Mouse (Mus musculus): ENCODE results near the gene 9230104L09Rik. TPM values are rescaled to one million over a fixed set of nuclear protein-coding genes. Genes with fewer than 3 reads are reported as not detected.

Gene 9230104L09Rik
- not detected in 2 replicates for polyA plus RNA-seq (2014; fragmentation: Nextera tagmentation; extraction: Ambion mirVana)

GRCm38 (mm10) chr2:148864966-148865365 lies at the start of gene 9230104L09Rik:
9230104L09Rik (minus strand) TSS chr2:148865038.
- no peaks in the 10 kb centered on the region for H3K36me3 ChIP-seq (replicated peaks; ENCODE audit: control insufficient read depth, insufficient read depth)
- H3K27ac ChIP-seq, result no peak within 1 kb of the TSS
- no peaks in the 10 kb centered on the region for H3K4me1 ChIP-seq (replicated peaks; ENCODE audit: control insufficient read depth, insufficient read depth, low read length)
- H3K4me3 ChIP-seq (replicated peaks; ENCODE audit: low read length), result no peak within 1 kb of the TSS
- H3K27me3 ChIP-seq (ENCODE audit: control insufficient read depth, insufficient read depth, low read length), result no peaks in the 10 kb centered on the region
- DNase-seq (ENCODE audit: low spot score) (no peak), ATAC-seq (ENCODE audit: low FRiP score) (no peak)
- H3K9me3 ChIP-seq (ENCODE audit: control insufficient read depth, low read length), result no peaks in the 10 kb centered on the region
- no peak within 1 kb of the TSS for H3K4me2 ChIP-seq (replicated peaks)
- no peak within 1 kb of the TSS for H3K9ac ChIP-seq
- WGBS, result 78% methylated on average over 2 of the region's 2 CpGs

- no peak overlapping the region for H3K9ac ChIP-seq
- DNase-seq (ENCODE audit: low spot score) (peak; percentile 57), ATAC-seq (ENCODE audit: low FRiP score) (peak; percentile 66; the same call in 1 of the 2 replicates)
- H3K4me2 ChIP-seq (replicated peaks), result 0 out of 2 replicates have a peak overlapping the region, but pooled peaks have one; percentile 24
- no peaks in the 10 kb centered on the region for H3K36me3 ChIP-seq (replicated peaks; ENCODE audit: control insufficient read depth, insufficient read depth)
- H3K4me3 ChIP-seq (replicated peaks; ENCODE audit: low read length), result no peak overlapping the region
- H3K27me3 ChIP-seq (ENCODE audit: control insufficient read depth, insufficient read depth, low read length), result no peaks in the 10 kb centered on the region
- no peak overlapping the region for H3K27ac ChIP-seq
- H3K9me3 ChIP-seq (ENCODE audit: control insufficient read depth, low read length), result no peaks in the 10 kb centered on the region
- H3K4me1 ChIP-seq (replicated peaks; ENCODE audit: control insufficient read depth, insufficient read depth, low read length), result no peaks in the 10 kb centered on the region
- 12% methylated on average over 5 of the region's 5 CpGs for whole genome bisulfite sequencing
These were observed 37.4 kb upstream of the 9230104L09Rik start for GRCm38 (mm10) chr2:148902286-148902685.

- DNase-seq (ENCODE audit: low spot score) (no peak), ATAC-seq (ENCODE audit: low FRiP score) (no peak)
- H3K4me3 ChIP-seq (replicated peaks; ENCODE audit: low read length), result no peak overlapping the region
- H3K27me3 ChIP-seq (ENCODE audit: control insufficient read depth, insufficient read depth, low read length), result no peaks in the 10 kb centered on the region
- no peaks in the 10 kb centered on the region for H3K4me1 ChIP-seq (replicated peaks; ENCODE audit: control insufficient read depth, insufficient read depth, low read length)
- H3K27ac ChIP-seq, result no peak overlapping the region
- H3K4me2 ChIP-seq (replicated peaks), result no peak overlapping the region
- no peaks in the 10 kb centered on the region for H3K9me3 ChIP-seq (ENCODE audit: control insufficient read depth, low read length)
- no peaks in the 10 kb centered on the region for H3K36me3 ChIP-seq (replicated peaks; ENCODE audit: control insufficient read depth, insufficient read depth)
- 59% methylated on average over 4 of the region's 4 CpGs for WGBS
- H3K9ac ChIP-seq, result no peak overlapping the region
These were observed 35.5 kb upstream of the 9230104L09Rik start for GRCm38 (mm10) chr2:148900305-148900704.

- WGBS, result 82% methylated on average over 1 of the region's 1 CpGs
- Histone ChIP-seq H3K27me3 (ENCODE audit: control insufficient read depth, insufficient read depth, low read length) (no peaks in the 10 kb centered on the region), H3K4me2 (replicated peaks) (no peak overlapping the region), H3K4me3 (replicated peaks; ENCODE audit: low read length) (no peak overlapping the region), H3K27ac (no peak overlapping the region), H3K4me1 (replicated peaks; ENCODE audit: control insufficient read depth, insufficient read depth, low read length) (no peaks in the 10 kb centered on the region), H3K36me3 (replicated peaks; ENCODE audit: control insufficient read depth, insufficient read depth) (no peaks in the 10 kb centered on the region), H3K9ac (no peak overlapping the region), H3K9me3 (ENCODE audit: control insufficient read depth, low read length) (no peaks in the 10 kb centered on the region)
- ATAC-seq (ENCODE audit: low FRiP score) (no peak), DNase-seq (ENCODE audit: low spot score) (no peak)
These were observed 31.4 kb upstream of the 9230104L09Rik start for GRCm38 (mm10) chr2:148896219-148896618.

GRCm38 (mm10) chr2:148893107-148893506 lies 28.3 kb upstream of the 9230104L09Rik start:
- DNase-seq (ENCODE audit: low spot score), result no peak
- no peak overlapping the region for H3K4me2 ChIP-seq (replicated peaks)
- H3K27ac ChIP-seq, result no peak overlapping the region
- H3K4me1 ChIP-seq (replicated peaks; ENCODE audit: control insufficient read depth, insufficient read depth, low read length), result no peaks in the 10 kb centered on the region
- H3K27me3 ChIP-seq (ENCODE audit: control insufficient read depth, insufficient read depth, low read length), result no peaks in the 10 kb centered on the region
- H3K9me3 ChIP-seq (ENCODE audit: control insufficient read depth, low read length), result no peaks in the 10 kb centered on the region
- H3K9ac ChIP-seq, result no peak overlapping the region
- no peak for ATAC-seq (ENCODE audit: low FRiP score)
- H3K36me3 ChIP-seq (replicated peaks; ENCODE audit: control insufficient read depth, insufficient read depth), result no peaks in the 10 kb centered on the region
- H3K4me3 ChIP-seq (replicated peaks; ENCODE audit: low read length), result no peak overlapping the region

- peak; percentile 89 for ATAC-seq (ENCODE audit: low FRiP score)
- Histone ChIP-seq H3K27me3 (ENCODE audit: control insufficient read depth, insufficient read depth, low read length) (no peaks in the 10 kb centered on the region), H3K4me3 (replicated peaks; ENCODE audit: low read length) (no peak overlapping the region), H3K9ac (no peak overlapping the region; the same call in 1 of the 2 replicates), H3K4me2 (replicated peaks) (no peak overlapping the region), H3K4me1 (replicated peaks; ENCODE audit: control insufficient read depth, insufficient read depth, low read length) (no peaks in the 10 kb centered on the region), H3K36me3 (replicated peaks; ENCODE audit: control insufficient read depth, insufficient read depth) (no peaks in the 10 kb centered on the region), H3K27ac (peak overlapping the region; percentile 77), H3K9me3 (ENCODE audit: control insufficient read depth, low read length) (no peaks in the 10 kb centered on the region)
- WGBS, result 27% methylated on average over 5 of the region's 5 CpGs
- DNase-seq (ENCODE audit: low spot score), result peak; percentile 39
These were observed 25.4 kb upstream of the 9230104L09Rik start for GRCm38 (mm10) chr2:148890021-148890851.

- H3K4me1 ChIP-seq (replicated peaks; ENCODE audit: control insufficient read depth, insufficient read depth, low read length), result no peaks in the 10 kb centered on the region
- no peaks in the 10 kb centered on the region for H3K9me3 ChIP-seq (ENCODE audit: control insufficient read depth, low read length)
- no peaks in the 10 kb centered on the region for H3K36me3 ChIP-seq (replicated peaks; ENCODE audit: control insufficient read depth, insufficient read depth)
- no peak overlapping the region for H3K4me2 ChIP-seq (replicated peaks)
- ATAC-seq (ENCODE audit: low FRiP score) (peak; percentile 44; the same call in 1 of the 2 replicates), DNase-seq (ENCODE audit: low spot score) (no peak)
- no peak overlapping the region for H3K4me3 ChIP-seq (replicated peaks; ENCODE audit: low read length)
- WGBS, result 47% methylated on average over 3 of the region's 3 CpGs
- no peak overlapping the region for H3K9ac ChIP-seq
- peak overlapping the region; percentile 77 for H3K27ac ChIP-seq
- no peaks in the 10 kb centered on the region for H3K27me3 ChIP-seq (ENCODE audit: control insufficient read depth, insufficient read depth, low read length)
These were observed 24.6 kb upstream of the 9230104L09Rik start for GRCm38 (mm10) chr2:148889331-148890010.

- Histone ChIP-seq H3K4me1 (replicated peaks; ENCODE audit: control insufficient read depth, insufficient read depth, low read length) (no peaks in the 10 kb centered on the region), H3K9me3 (ENCODE audit: control insufficient read depth, low read length) (no peaks in the 10 kb centered on the region), H3K27ac (peak overlapping the region; percentile 77), H3K27me3 (ENCODE audit: control insufficient read depth, insufficient read depth, low read length) (no peaks in the 10 kb centered on the region), H3K4me3 (replicated peaks; ENCODE audit: low read length) (no peak overlapping the region), H3K9ac (no peak overlapping the region), H3K4me2 (replicated peaks) (no peak overlapping the region), H3K36me3 (replicated peaks; ENCODE audit: control insufficient read depth, insufficient read depth) (no peaks in the 10 kb centered on the region)
- WGBS, result 81% methylated on average over 3 of the region's 3 CpGs
- ATAC-seq (ENCODE audit: low FRiP score), result no peak
- DNase-seq (ENCODE audit: low spot score), result no peak
These were observed 24.0 kb upstream of the 9230104L09Rik start for GRCm38 (mm10) chr2:148888872-148889271.

GRCm38 (mm10) chr2:148884738-148885137 lies 19.9 kb upstream of the 9230104L09Rik start:
- H3K27ac ChIP-seq, result no peak overlapping the region
- no peaks in the 10 kb centered on the region for H3K36me3 ChIP-seq (replicated peaks; ENCODE audit: control insufficient read depth, insufficient read depth)
- no peak overlapping the region for H3K4me2 ChIP-seq (replicated peaks)
- H3K4me3 ChIP-seq (replicated peaks; ENCODE audit: low read length), result no peak overlapping the region
- ATAC-seq (ENCODE audit: low FRiP score) (peak; percentile 69; the same call in 1 of the 2 replicates), DNase-seq (ENCODE audit: low spot score) (no peak)
- no peaks in the 10 kb centered on the region for H3K9me3 ChIP-seq (ENCODE audit: control insufficient read depth, low read length)
- H3K9ac ChIP-seq, result no peak overlapping the region
- no peaks in the 10 kb centered on the region for H3K27me3 ChIP-seq (ENCODE audit: control insufficient read depth, insufficient read depth, low read length)
- H3K4me1 ChIP-seq (replicated peaks; ENCODE audit: control insufficient read depth, insufficient read depth, low read length), result no peaks in the 10 kb centered on the region
